Mouse (Mus musculus): Measurements from ENCODE around the gene Angel2.

- TF ChIP-seq EP300 (IDR thresholded peaks at IDR 0.05; ENCODE audit: low read depth) (no peak), CTCF (IDR thresholded peaks at IDR 0.05; ENCODE audit: low read depth) (no peak)
Observed at GRCm38 (mm10) chr1:190968010-190968409, 43.1 kb downstream of the Angel2 start.
